Mouse (Mus musculus) mesoderm, embryonic 11.5 days (tissue): Measurements from ENCODE around the gene Usp21.

Source experiments
- DNase-seq: peaks from one replicate; pipeline ENCODE4 v3.0.0-alpha.2; 2012; ENCODE audit warnings: low read depth, low spot score

The Usp21 gene

GRCm38 (mm10) chr1:171284491-171284890 is 3.3 kb downstream of the Usp21 start:
- no peak for DNase-seq

GRCm38 (mm10) chr1:171283188-171284160 is 4.3 kb downstream of the Usp21 start:
- DNase-seq: no peak

GRCm38 (mm10) chr1:171282086-171282805 is 5.5 kb downstream of the Usp21 start:
- no peak for DNase-seq

DNA sequence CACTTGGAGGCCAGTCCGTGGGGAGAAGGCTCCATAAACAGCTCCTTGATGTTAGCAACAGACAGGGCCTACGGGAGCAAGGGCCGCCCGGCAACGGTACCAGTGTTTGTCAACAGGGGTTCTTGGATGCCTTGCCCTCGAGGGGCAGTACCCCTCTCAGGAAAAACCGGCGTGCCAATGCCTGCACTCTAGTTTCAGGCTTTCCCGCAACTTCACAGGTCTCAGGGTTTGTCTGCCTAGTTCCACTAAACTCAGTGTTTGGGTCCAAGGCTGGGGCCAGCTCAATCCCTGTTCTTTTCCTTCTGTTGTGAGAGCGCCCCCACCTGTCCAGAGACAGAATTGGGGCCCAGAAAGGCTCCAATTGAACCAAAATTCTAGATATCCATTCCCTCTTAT is 6.3 kb downstream of the Usp21 start:
- DNase-seq: peak; percentile 78

DNA sequence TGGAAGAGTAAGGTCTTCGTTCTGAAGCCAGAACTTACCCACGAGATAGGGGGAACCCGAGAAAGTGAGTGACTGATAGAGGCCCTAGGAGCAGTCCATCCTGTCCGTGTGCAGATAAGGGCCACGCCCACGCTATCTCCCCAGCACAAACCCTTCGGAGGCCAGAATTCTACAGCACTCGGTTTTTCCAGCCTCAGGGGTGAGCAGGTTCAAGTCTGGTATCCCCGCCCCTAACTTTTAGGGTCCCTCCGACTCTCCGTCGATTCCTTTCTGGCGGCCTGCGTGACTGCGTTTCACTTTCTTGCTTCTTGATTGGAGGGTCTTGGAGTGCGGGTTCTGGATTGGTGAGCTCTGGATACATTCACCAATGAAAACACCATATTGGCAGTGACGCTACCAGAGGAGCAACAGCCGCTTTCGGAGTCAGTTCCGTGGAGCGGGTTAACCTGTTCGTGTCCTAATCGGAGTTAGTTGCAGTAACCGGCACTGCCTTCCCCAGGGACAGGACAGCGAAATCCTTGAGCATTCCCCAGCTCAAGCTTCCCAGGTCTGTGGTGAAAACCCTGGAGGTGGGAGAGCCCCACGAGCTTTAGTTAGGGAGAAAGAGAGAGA is 6.8 kb downstream of the Usp21 start, which contains the start of gene Ppox:
Ppox (minus strand) TSS at position 271 of the 612 bp plus-strand sequence.
- peak; percentile 96 for DNase-seq

GRCm38 (mm10) chr1:171280250-171280915 is 7.4 kb downstream of the Usp21 start:
- no peak for DNase-seq

DNA sequence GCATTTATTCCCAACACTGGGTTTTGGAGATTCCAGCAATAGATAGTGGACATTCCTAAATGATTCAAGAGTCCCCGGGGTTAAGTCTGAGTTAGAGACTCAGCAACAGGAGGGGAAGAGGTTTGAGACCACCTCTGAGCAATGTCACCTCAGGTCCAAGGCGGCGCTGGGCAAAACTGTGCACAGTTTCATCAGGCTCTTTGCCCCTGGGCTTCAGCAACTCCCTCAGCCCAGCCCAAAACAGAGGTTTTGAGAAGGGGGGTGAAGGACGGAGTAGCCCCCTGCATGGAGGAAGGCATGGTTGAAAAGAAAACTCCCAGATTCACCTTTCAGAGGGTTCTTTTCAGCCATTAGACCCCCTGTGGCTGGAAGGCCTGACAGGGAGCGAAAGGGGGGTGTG is 8.1 kb downstream of the Usp21 start:
- no peak for DNase-seq

GRCm38 (mm10) chr1:171279012-171279705 is 8.6 kb downstream of the Usp21 start:
- no peak for DNase-seq

DNA sequence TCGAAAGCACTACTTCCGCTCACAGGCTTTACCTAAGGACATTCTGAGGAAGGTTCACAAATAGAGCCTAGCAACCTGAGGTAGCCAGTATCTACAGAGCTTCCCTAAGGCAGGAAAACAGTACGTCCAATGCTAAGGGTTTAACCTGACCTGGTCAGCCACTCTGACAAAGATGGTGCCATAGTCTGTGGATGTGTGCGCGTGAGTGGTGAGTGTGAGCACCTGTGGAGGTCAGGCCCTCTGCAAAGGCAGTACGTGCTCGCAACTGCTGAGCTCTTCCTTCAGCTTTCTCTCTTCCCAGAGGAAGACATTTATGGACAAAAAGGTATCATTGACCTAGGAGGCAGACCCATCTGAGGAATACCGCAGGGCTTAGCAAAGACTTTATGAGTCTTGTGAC is 9.4 kb downstream of the Usp21 start:
- no peak for DNase-seq

DNA sequence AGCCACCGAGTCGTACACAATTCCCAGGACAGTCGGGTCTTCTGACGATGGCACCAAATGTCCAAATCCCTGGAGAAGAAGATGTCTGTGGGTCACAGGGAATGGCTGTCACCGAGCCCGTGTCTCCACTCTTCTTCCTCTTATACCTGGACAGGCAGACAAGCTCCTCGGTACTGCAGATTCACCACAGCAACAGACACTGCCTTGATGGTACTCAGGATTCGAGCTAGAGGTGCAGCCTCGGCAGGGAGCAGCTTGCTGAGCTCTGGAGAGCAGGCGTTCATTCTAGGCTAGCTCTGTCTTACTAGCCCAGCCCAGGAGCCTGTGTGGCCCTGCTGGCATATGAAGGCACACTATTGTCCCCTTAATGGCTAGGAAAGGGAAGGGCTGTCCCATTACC is 10.1 kb downstream of the Usp21 start:
- no peak for DNase-seq

DNA sequence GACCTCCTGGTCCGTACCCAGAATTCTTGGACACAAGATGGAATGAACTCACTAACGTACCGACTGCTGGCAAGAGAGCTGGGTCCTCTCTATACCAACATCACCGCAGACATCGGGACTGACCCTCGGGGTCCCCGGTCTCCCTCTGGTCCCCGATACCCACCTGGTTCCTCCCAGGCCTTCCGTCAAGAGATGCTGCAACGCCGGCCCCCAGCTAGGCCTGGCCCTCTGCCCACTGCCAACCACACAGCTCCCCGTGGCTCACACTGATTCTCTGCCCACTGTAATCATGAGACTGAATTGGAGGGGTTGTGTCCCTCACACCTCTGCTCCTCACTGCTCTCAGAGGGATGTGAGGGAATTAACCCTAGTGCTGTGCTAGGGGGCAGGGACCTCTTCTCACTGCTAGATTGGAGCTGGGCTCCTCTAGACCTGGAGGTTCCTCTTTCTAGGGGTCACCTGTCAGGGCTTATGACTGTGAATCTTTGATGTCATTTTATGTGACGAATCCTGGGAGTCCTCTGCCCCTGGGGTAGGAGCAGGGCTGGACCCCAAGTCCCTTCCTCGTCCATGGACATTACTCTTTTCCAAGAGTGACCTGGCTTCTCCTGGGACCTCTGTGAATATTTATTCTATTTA is 11.6 kb downstream of the Usp21 start:
- no peak for DNase-seq

DNA sequence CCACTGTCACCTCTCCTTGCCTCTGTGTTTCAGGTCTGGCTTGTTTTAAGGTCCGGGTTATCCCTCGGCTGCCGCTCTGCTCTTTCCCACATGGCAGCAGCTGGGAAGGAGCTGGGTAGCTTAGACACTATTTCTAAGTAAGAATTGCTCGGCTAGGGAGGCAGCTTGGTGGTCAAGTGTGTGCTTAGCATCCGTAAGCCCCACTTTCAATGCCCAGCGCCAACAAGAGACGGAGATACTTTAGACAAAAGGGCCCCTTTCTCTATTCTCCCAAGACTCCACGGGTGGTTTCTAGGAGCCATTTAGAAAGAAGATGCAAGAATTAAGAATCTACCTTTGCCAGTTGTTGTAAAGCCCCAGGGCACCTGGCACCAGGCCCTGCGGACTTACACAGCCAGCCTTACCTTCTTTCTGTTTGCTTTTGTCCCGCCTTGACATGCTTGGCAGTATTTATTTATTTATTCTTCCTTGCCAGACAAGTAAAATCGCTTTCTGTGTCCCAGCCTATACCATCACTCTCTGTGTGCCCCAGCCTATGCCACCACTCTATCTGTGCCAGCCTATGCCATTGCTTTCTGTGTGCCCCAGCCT is 12.6 kb downstream of the Usp21 start:
- DNase-seq: no peak

DNA sequence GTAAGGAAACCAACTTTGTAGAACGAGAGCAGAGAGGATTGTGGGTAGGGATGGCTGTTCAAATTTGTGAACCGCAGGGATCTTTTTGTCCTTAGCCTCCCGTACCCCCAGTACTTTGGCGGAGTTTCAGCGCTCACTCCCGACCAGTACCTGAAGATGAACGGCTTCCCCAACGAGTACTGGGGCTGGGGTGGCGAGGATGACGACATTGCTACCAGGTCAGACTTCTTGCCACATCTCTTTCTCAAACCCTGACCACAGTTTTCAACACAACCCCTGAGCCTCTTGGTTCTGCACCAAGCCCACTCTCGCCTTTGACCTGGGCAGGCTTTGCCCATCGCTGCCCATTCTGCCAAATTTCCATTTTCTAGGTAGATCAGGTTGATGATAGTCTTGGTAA is 13.6 kb downstream of the Usp21 start:
- DNase-seq: no peak

DNA sequence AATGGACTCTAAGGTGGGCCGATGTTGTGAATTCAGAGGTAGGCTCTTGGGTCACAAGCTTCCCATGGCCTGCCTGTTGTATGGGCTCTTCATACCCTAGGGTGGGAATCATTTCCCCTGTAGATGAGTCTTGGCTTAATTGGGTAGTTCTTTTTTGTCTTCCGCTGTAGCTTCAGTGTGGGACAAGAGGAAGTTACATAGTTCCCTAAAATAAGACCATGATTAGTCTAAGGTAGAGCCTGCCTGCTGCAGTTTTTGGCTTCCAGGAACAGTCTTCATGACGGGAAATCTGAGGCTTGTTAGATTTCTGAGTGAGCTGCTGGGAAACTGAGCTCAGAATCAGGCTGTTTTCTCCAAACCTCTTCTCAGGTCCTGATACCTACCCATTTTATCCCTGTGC is 15.7 kb downstream of the Usp21 start:
- DNase-seq: no peak

GRCm38 (mm10) chr1:171271622-171272021 is 16.2 kb downstream of the Usp21 start:
- DNase-seq: no peak

GRCm38 (mm10) chr1:171271196-171271595 is 16.6 kb downstream of the Usp21 start:
- no peak for DNase-seq

DNA sequence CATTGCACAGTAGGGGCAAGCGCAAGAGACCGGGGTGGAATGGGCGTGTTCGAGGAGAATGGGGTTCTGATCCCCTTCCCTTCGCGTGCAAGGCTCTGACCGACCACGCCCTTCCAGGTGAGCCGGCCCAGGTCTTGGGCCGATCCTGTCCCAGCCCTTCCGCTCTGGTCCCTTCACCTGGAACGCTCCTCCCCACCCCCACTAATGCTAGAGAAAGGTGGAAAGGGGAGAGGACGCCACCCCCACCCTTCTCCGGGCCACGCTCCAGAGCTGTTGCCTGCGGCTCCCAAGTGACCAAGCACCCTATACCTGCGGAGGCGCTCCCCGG is 17.3 kb downstream of the Usp21 start:
- no peak for DNase-seq

- peak; percentile 86 for DNase-seq
Observed at GRCm38 (mm10) chr1:171269848-171270572, 17.8 kb downstream of the Usp21 start, which contains the start of gene B4galt3. TSS of gene B4galt3 (plus strand) at chr1:171270328.

- DNase-seq: no peak
Observed at GRCm38 (mm10) chr1:171268341-171268740, 19.4 kb downstream of the Usp21 start.
